Mouse (Mus musculus) limb, embryonic 14.5 days (tissue): ENCODE measurements around the gene Gm9789. TPM values are rescaled to one million over a fixed set of nuclear protein-coding genes. Genes with fewer than 3 reads are reported as not detected.
"Not testable (repeated sequence)": the region's sequence is repeated elsewhere in the genome, so short reads cannot be mapped to it uniquely, and the experiment has no call there.

Experiments
- ATAC-seq: fragments of 200-750 bp; cut with Nextera tagmentation; 2 replicates; pipeline ENCODE4 v1.8.0; 2017; ENCODE audit warnings: low read depth, moderate number of reproducible peaks, moderate TSS enrichment; ENCODE audit not compliant: low FRiP score
- DNase-seq: peaks from one replicate; pipeline ENCODE4 v3.0.0-alpha.2; 2015; ENCODE audit warnings: low spot score
- H3K27ac ChIP-seq: fragments of 300-500 bp; sonication (generic); replicated peaks from 2 replicates; pipeline ENCODE4 v1.5.1; 2014; ENCODE audit warnings: low read depth, mild to moderate bottlenecking, low read length, moderate library complexity, mixed read lengths
- H3K27me3 ChIP-seq: fragments of 300-500 bp; sonication (generic); 2 replicates; pipeline ENCODE4 v1.6.1; 2014; ENCODE audit warnings: low read length, mixed read lengths; ENCODE audit not compliant: control insufficient read depth, insufficient read depth
- H3K36me3 ChIP-seq: fragments of 300-500 bp; sonication (generic); 2 replicates; pipeline ENCODE4 v1.6.1; 2014; ENCODE audit warnings: mild to moderate bottlenecking, low read length, moderate library complexity, mixed read lengths; ENCODE audit not compliant: control insufficient read depth, insufficient read depth
- H3K4me1 ChIP-seq: fragments of 300-500 bp; sonication (generic); 2 replicates; pipeline ENCODE4 v1.6.1; 2014; ENCODE audit warnings: antibody characterized with exemption, low read length, mixed read lengths; ENCODE audit not compliant: control insufficient read depth, insufficient read depth
- H3K4me2 ChIP-seq: fragments of 300-500 bp; sonication (generic); replicated peaks from 2 replicates; pipeline ENCODE4 v1.6.1; 2014; ENCODE audit warnings: low read depth, mild to moderate bottlenecking, low read length, moderate library complexity; ENCODE audit not compliant: severe bottlenecking
- H3K4me3 ChIP-seq: fragments of 300-500 bp; sonication (generic); replicated peaks from 2 replicates; pipeline ENCODE4 v1.5.1; 2014; ENCODE audit warnings: low read length
- H3K9ac ChIP-seq: fragments of 300-500 bp; sonication (generic); 2 replicates; pipeline ENCODE4 v1.6.1; 2014; ENCODE audit warnings: mild to moderate bottlenecking, low read depth, low read length, moderate library complexity; ENCODE audit not compliant: severe bottlenecking
- H3K9me3 ChIP-seq: fragments of 300-500 bp; sonication (generic); 2 replicates; pipeline ENCODE4 v1.6.1; 2016; ENCODE audit warnings: low read length; ENCODE audit not compliant: control insufficient read depth
- POLR2A ChIP-seq: fragments of 200-500 bp; IDR thresholded peaks from 2 replicates; pipeline ENCODE4 v1.8.0; 2012; ENCODE audit warnings: inconsistent platforms, mild to moderate bottlenecking, moderate library complexity, borderline replicate concordance; ENCODE audit not compliant: insufficient read depth, insufficient read length; ENCODE audit errors: extremely low read depth
- WGBS: fragments of 180-500 bp; shearing (Covaris S2); extraction: QIAGEN DNeasy Blood & Tissue Kit; methylation state at CpG from one replicate; pipeline ENCODE4 v1.1.7; 2014; 5-methylcytosine and 5-hydroxymethylcytosine counted together
- polyA plus RNA-seq, 2 experiments: library from polyadenylated mRNA; depleted of rRNA in 1 of 2; stranded (reverse) in 1 of 2; unstranded in 1 of 2; fragments of >200 nt; fragmentation: Nextera tagmentation in 1 of 2; extraction: Ambion mirVana in 1 of 2; gene quantifications; 2 replicates each; pipeline versions ENCODE4 v1.2.1 to v1.2.3; 2012 to 2014

The Gm9789 gene
- polyA plus RNA-seq (2012; rRNA removed) (not detected in 2 replicates), polyA plus RNA-seq (2014; fragmentation: Nextera tagmentation; extraction: Ambion mirVana) (not detected in 2 replicates)

DNA sequence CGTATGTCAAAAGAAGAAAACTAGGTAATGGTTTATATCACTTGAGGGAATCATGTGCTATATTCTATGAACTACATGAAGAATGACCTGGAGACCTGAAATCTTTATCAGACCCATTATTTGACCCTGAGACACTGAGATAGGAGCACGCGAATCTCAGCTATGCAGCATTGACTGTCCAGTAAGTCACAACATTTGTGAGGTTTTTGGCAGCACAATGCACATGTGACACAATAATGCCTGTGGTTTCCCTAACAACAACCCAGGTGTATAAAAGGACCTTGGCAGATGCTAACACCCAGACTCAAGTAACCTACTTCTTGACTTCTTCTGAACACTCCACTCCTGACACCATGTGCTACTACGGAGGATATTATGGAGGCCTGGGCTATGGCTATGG is at the start of gene Gm9789:
TSS of gene Gm9789 (plus strand) at position 301 of the 400 bp plus-strand sequence.
- Histone ChIP-seq H3K4me3 (no peak within 1 kb of the TSS), H3K27me3 (no peaks in the 10 kb centered on the region), H3K36me3 (no peaks in the 10 kb centered on the region), H3K4me1 (no peaks in the 10 kb centered on the region), H3K9ac (no peak within 1 kb of the TSS), H3K27ac (no peak within 1 kb of the TSS), H3K4me2 (no peak within 1 kb of the TSS), H3K9me3 (no peaks in the 10 kb centered on the region)
- WGBS: 89% methylated on average over 4 of the region's 4 CpGs
- no peak for TF ChIP-seq POLR2A
- DNase-seq (no peak), ATAC-seq (no peak)

DNA sequence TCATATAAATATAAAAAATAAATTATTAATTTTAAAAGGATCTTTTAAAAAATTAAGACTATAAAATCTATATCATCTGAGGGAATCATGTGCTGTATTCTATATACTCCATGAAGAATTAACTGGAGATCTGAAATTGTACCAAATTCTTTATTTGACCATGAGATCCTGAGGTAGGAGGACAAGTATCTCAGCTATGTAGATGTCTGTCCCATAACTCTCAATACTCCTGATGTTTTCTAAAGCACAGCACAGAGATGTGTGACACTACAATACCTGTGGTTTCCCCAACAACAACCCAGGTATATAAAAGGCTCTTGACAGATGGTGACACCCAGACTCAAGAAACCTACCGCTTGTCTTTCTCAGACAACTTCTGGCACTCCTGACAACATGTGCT is 17.2 kb upstream of the Gm9789 start, which contains the start of gene Gm6358:
TSS of gene Gm6358 (plus strand) at position 301 of the 400 bp plus-strand sequence.
- H3K9me3 ChIP-seq: no peaks in the 10 kb centered on the region
- 100% methylated on average over 1 of the region's 1 CpGs for WGBS
- ATAC-seq (no peak), DNase-seq (no peak)
- no peak within 1 kb of the TSS for H3K27ac ChIP-seq
- H3K27me3 ChIP-seq: no peaks in the 10 kb centered on the region
- TF ChIP-seq POLR2A: no peak
- no peak within 1 kb of the TSS for H3K4me2 ChIP-seq
- H3K36me3 ChIP-seq: no peaks in the 10 kb centered on the region
- no peaks in the 10 kb centered on the region for H3K4me1 ChIP-seq
- no peak within 1 kb of the TSS for H3K9ac ChIP-seq
- H3K4me3 ChIP-seq: no peak within 1 kb of the TSS

DNA sequence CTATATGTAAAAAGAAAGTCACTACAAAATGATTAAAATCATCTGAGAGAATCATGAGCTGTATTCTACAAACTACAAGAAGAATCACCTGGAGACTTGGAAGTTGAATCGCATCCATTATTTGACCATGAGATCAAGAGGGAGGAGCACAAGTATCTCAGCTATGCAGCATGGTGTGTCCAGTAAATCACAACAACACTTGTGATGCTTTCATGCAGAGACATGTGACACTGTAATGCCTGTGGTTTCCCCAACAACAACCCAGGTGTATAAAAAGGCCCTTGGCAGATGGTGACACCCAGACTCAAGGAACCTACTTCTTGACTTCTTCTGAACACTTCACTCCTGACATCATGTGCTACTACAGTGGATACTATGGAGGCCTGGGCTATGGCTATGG is 7.0 kb upstream of the Gm9789 start, which contains the start of gene Gm10061:
TSS of gene Gm10061 (plus strand) at position 301 of the 400 bp plus-strand sequence.
- WGBS: 100% methylated on average over 1 of the region's 1 CpGs
- ATAC-seq (no peak), DNase-seq (no peak)
- Histone ChIP-seq H3K27ac (no peak within 1 kb of the TSS), H3K36me3 (no peaks in the 10 kb centered on the region), H3K9me3 (no peaks in the 10 kb centered on the region), H3K4me2 (no peak within 1 kb of the TSS), H3K4me1 (no peaks in the 10 kb centered on the region), H3K9ac (no peak within 1 kb of the TSS), H3K4me3 (no peak within 1 kb of the TSS), H3K27me3 (no peaks in the 10 kb centered on the region)
- TF ChIP-seq POLR2A: no peak

DNA sequence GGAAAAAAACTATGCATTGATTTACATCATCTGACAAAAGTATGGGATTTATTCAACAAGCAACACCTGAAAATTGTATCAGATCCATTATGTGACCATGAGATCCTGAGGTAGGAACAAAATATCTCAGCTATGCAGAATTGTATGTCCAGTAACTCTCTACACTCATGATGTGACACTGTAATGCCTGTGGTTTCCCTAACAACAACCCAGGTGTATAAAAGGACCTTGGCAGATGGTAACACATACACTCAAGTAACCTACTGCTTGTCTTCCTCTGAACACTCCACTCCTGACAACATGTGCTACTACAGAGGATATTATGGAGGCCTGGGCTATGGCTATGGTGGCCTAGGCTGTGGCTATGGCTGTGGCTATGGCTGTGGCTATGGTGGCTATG is 11.4 kb downstream of the Gm9789 start, which contains the start of gene Gm7735:
TSS of gene Gm7735 (plus strand) at position 301 of the 400 bp plus-strand sequence.
- not testable (repeated sequence) for H3K4me2 ChIP-seq, H3K36me3 ChIP-seq, H3K9ac ChIP-seq, H3K4me3 ChIP-seq, ATAC-seq, DNase-seq, H3K27me3 ChIP-seq, H3K9me3 ChIP-seq, H3K27ac ChIP-seq, H3K4me1 ChIP-seq

DNA sequence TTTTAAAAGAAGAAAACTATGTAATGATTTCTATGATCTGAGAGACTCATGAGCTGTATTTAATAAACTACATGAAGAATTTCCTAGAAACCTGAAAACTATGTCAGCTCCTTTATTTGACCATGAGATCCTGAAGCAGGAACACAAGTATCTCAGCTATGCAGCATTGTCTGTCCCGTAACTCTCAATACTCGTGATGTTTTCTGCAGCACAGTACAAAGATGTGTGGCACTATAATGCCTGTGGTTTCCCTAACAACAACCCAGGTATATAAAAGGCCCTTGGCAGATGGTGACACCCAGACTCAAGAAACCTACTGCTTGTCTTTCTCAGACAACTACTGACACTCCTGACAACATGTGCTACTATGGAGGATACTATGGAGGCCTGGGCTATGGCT is 16.7 kb downstream of the Gm9789 start, which contains the start of gene 1110057P08Rik:
TSS of gene 1110057P08Rik (plus strand) at position 301 of the 400 bp plus-strand sequence.
- Histone ChIP-seq H3K9ac (no peak within 1 kb of the TSS), H3K4me2 (no peak within 1 kb of the TSS), H3K27me3 (no peaks in the 10 kb centered on the region), H3K36me3 (no peaks in the 10 kb centered on the region), H3K9me3 (no peaks in the 10 kb centered on the region), H3K27ac (no peak within 1 kb of the TSS), H3K4me1 (no peaks in the 10 kb centered on the region), H3K4me3 (no peak within 1 kb of the TSS)
- no peak for TF ChIP-seq POLR2A
- ATAC-seq (no peak), DNase-seq (no peak)
- WGBS: 61% methylated on average over 2 of the region's 2 CpGs

DNA sequence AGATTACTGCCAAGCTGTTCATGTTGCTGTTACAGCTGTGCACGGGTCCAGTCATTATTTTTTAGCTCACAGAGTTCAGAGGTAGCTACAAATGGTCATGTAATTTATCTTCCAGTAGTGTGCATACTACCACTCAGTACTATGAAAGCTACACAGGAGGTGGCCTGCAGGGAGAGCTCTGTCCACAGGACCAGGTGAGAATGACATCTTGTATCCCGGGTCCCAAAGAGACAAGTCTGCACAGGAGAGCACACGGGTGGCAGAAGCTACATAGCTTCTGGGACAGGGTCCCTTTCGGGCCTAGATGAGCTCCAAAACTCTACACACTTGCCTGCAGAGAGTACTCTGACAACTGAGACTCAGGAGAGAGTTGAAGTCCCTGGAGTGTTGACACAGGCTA is 30.9 kb downstream of the Gm9789 start:
- DNase-seq: no peak
- TF ChIP-seq POLR2A: no peak
- WGBS: 84% methylated on average over 4 of the region's 4 CpGs
- Histone ChIP-seq H3K9ac (no peak overlapping the region), H3K4me2 (no peak overlapping the region), H3K4me1 (no peaks in the 10 kb centered on the region), H3K9me3 (no peaks in the 10 kb centered on the region), H3K36me3 (no peaks in the 10 kb centered on the region), H3K27ac (no peak overlapping the region), H3K4me3 (no peak overlapping the region), H3K27me3 (no peaks in the 10 kb centered on the region)
- no peak for ATAC-seq
